Mouse (Mus musculus) limb, embryonic 12.5 days (tissue): Measurements from ENCODE around the gene Tcp10c. TPM values are rescaled to one million over a fixed set of nuclear protein-coding genes. Genes with fewer than 3 reads are reported as not detected.
A peak's percentile ranks its signal among the peaks of the same experiment; 100 is the strongest.
"Not testable (repeated sequence)": the region's sequence is repeated elsewhere in the genome, so short reads cannot be mapped to it uniquely, and the experiment has no call there.

ENCODE experiments used
- ATAC-seq: fragments of 200-750 bp; cut with Nextera tagmentation; 2 replicates; pipeline ENCODE4 v1.8.0; 2017; ENCODE audit warnings: low read depth, moderate TSS enrichment; ENCODE audit not compliant: insufficient number of reproducible peaks, insufficient read depth, low FRiP score, low TSS enrichment
- H3K27ac ChIP-seq: fragments of 300-500 bp; sonication (generic); 2 replicates; pipeline ENCODE4 v1.5.1; 2016; ENCODE audit warnings: mild to moderate bottlenecking, moderate library complexity
- H3K27me3 ChIP-seq: fragments of 300-500 bp; sonication (generic); 2 replicates; pipeline ENCODE4 v1.6.1; 2016; ENCODE audit warnings: mild to moderate bottlenecking, moderate library complexity
- H3K36me3 ChIP-seq: fragments of 300-500 bp; sonication (generic); 2 replicates; pipeline ENCODE4 v1.6.1; 2016; ENCODE audit warnings: mild to moderate bottlenecking, moderate library complexity
- H3K4me1 ChIP-seq: fragments of 300-500 bp; sonication (generic); replicated peaks from 2 replicates; pipeline ENCODE4 v1.6.1; 2016
- H3K4me2 ChIP-seq: fragments of 300-500 bp; sonication (generic); 2 replicates; pipeline ENCODE4 v1.6.1; 2016; ENCODE audit warnings: mild to moderate bottlenecking, moderate library complexity
- H3K4me3 ChIP-seq: fragments of 300-500 bp; sonication (generic); replicated peaks from 2 replicates; pipeline ENCODE4 v1.5.1; 2016; ENCODE audit warnings: mild to moderate bottlenecking
- H3K9ac ChIP-seq: fragments of 300-500 bp; sonication (generic); replicated peaks from 2 replicates; pipeline ENCODE4 v1.6.1; 2016; ENCODE audit warnings: mild to moderate bottlenecking, moderate library complexity
- H3K9me3 ChIP-seq: fragments of 300-500 bp; sonication (generic); 2 replicates; pipeline ENCODE4 v1.6.1; 2016; ENCODE audit warnings: mild to moderate bottlenecking, moderate library complexity
- WGBS: fragments of 180-500 bp; shearing (Covaris S2); methylation state at CpG from one replicate; pipeline ENCODE4 v1.1.7; 2016; 5-methylcytosine and 5-hydroxymethylcytosine counted together
- polyA plus RNA-seq: library from polyadenylated mRNA; unstranded; fragments of >200 nt; fragmentation: Nextera tagmentation; extraction: Ambion mirVana; gene quantifications from 2 replicates; pipeline ENCODE4 v1.2.1, GENCODE M21; 2016

Tcp10c gene
- polyA plus RNA-seq = not detected in 2 replicates

DNA sequence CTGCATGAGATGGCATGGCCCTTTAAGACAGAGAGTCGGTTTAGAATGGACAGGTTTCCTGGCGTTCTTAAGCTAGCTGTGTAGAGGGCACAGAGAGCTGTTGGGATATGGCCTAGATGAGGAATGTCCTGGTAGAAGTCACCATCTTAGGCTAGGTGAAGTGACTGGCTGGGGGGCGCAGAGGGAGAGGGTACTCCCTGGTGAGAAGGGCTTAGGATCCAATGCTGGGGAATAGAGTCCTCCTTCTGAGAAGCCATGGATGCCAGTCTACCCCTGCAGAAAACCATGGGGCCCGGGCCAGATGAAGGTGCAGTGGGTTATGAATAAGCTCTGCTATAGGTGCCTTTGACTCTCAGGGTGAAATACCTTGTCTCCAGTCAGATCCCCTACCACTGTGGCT is at the start of gene Tcp10c:
Gene Tcp10c, plus strand, starts transcription at position 52 of the 400 bp plus-strand sequence.
- not testable (repeated sequence) for ATAC-seq, H3K36me3 ChIP-seq, H3K27ac ChIP-seq, H3K4me3 ChIP-seq, H3K4me2 ChIP-seq, H3K9ac ChIP-seq, H3K27me3 ChIP-seq, H3K4me1 ChIP-seq
- 86% methylated on average over 4 of the region's 4 CpGs for WGBS
- H3K9me3 ChIP-seq = peaks cover 34% of the 10 kb centered on the region

DNA sequence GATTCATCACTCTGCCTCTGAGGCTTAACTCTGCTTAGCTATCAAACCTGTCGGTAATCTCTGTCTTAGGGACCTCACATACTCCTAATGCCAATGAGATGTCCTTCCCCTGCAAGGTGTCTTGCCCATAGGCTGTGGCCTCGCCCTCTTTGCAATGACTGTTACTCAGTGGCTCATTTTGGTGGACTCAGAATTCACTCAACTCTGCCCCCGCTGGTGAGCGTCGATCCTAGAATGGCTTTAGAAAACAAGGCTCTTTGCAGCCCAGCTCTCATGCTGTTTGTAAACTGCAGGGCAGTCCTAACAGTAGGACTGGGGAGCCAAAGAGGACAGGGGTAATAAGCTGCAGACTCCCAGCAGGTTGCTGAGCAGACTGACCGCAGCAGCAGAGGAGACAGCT is 46.5 kb upstream of the Tcp10c start:
- H3K4me1 ChIP-seq, H3K4me2 ChIP-seq: not testable (repeated sequence)
- WGBS = 87% methylated on average over 5 of the region's 6 CpGs

DNA sequence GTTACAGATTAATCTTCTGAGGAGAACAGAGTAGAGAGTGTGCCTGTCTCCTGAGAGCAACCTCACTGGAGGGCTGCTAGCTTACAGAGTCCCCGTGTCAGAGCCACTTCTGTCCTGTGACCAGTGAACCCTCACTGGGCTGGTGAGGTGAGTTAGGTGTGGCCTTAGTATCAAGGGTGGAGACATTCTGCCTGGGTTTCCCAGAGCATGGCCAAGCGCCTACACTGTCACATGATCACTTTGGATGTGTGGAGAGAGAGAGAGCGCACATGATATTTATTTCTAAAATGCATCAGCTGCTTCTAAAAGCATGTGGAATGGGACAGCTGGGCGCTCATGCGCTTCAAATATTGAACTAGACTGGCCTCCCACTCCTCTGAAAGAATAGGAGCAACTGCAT is 46.0 kb upstream of the Tcp10c start:
- not testable (repeated sequence) for H3K27me3 ChIP-seq, H3K4me3 ChIP-seq, H3K9ac ChIP-seq, H3K4me1 ChIP-seq, H3K36me3 ChIP-seq, H3K27ac ChIP-seq, H3K4me2 ChIP-seq, ATAC-seq
- H3K9me3 ChIP-seq = peaks cover 43% of the 10 kb centered on the region
- WGBS = 84% methylated on average over 5 of the region's 5 CpGs

More for the DNA sequence above, 46.5 kb upstream of the Tcp10c start:
- not testable (repeated sequence) for H3K4me3 ChIP-seq, H3K36me3 ChIP-seq, ATAC-seq, H3K27ac ChIP-seq, H3K27me3 ChIP-seq, H3K9ac ChIP-seq
- H3K9me3 ChIP-seq = peaks cover 40% of the 10 kb centered on the region

DNA sequence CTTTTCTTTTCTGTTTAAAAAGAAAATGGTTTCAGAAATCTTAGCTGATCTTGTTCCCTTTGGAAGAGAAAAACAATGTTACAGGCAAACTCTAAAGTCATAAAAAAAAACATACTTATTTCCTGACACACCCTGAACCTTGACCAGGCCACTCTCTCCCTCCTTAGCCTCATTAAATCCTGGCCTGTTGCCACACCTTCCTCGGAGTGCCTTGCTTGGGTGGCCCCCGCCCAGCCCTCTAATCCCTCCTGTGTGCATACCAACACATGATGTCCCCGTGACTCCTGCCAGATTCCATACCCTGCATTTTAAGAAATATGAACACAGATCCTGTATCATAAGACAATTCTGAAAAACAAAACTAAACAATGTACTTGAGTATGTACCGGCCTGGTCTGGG is 45.6 kb upstream of the Tcp10c start:
- not testable (repeated sequence) for H3K27ac ChIP-seq, H3K36me3 ChIP-seq, H3K4me2 ChIP-seq, H3K4me1 ChIP-seq, H3K27me3 ChIP-seq, ATAC-seq, H3K9ac ChIP-seq, H3K4me3 ChIP-seq
- peaks cover 47% of the 10 kb centered on the region for H3K9me3 ChIP-seq
- WGBS = 90% methylated on average over 4 of the region's 4 CpGs

DNA sequence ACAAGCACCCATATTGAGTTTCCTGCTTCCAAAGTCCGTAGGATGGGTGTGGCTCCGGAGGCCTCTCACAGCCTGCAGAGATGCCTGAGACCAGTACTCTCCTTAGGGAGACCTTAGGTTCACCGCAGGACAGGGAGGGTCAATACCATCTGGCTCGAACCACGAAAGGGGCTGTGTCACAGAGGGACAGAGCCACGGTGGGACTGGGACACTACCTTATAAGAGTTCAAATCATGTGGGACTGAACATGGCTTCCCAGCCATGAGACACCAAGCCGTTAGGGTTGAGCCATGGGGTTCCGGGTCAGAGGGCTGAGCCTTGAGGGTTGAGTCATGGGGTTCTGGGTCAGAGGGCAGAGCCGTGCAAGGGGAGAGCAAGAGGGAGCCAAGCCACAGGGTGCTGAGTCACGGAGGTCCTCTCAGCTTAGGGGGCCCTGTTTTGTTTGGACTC is 45.2 kb upstream of the Tcp10c start:
- H3K27ac ChIP-seq, H3K27me3 ChIP-seq, H3K9ac ChIP-seq, H3K4me1 ChIP-seq, ATAC-seq, H3K36me3 ChIP-seq, H3K4me3 ChIP-seq, H3K4me2 ChIP-seq: not testable (repeated sequence)
- H3K9me3 ChIP-seq = peaks cover 50% of the 10 kb centered on the region
- 90% methylated on average over 10 of the region's 10 CpGs for WGBS

DNA sequence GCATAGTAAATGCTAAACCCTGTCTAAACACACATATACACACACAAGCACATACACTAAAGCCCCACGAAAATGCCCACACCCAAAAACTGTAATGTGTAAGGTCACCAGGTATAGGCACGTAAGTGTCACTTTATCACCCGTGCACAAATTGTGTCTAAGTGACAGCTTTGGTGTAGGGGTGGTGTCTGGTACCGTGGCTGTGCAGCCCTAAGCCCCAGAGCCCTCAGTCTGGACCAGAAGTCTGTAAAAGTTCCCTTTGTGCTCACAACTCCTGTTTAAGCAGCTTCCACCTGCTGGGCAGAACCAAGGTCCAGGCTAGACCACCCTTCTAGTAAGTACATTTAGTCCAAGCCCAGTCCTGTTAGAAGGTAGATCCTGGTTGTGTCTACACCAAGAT is 24.4 kb upstream of the Tcp10c start:
- H3K4me3 ChIP-seq, ATAC-seq, H3K27ac ChIP-seq, H3K36me3 ChIP-seq, H3K4me1 ChIP-seq, H3K27me3 ChIP-seq, H3K4me2 ChIP-seq, H3K9ac ChIP-seq: not testable (repeated sequence)
- H3K9me3 ChIP-seq = peaks cover 70% of the 10 kb centered on the region
- WGBS = 80% methylated on average over 4 of the region's 4 CpGs

DNA sequence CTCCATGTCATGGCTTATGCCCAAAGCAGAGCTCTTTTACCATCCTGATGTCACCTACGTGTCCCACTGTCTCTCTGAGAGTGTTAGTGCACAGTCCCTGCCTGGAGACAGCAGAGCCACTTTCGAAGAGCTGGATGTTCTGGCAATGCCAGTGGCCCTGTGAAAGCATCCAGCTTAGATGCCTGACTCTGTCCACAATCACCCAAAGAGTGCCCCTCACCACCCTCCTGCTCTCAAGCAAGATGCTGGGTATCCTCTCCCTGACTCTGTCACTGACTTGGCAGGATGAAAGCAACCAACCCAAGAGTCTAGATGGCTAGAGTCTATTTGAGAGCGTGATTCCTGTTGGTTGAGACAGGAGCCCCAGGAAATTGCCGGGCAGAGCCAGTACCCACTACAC is 23.2 kb upstream of the Tcp10c start:
- not testable (repeated sequence) for H3K9ac ChIP-seq, H3K4me3 ChIP-seq, H3K36me3 ChIP-seq, H3K27ac ChIP-seq, H3K4me1 ChIP-seq, ATAC-seq, H3K27me3 ChIP-seq, H3K4me2 ChIP-seq
- H3K9me3 ChIP-seq = peaks cover 63% of the 10 kb centered on the region
- WGBS = 85% methylated on average over 4 of the region's 4 CpGs

DNA sequence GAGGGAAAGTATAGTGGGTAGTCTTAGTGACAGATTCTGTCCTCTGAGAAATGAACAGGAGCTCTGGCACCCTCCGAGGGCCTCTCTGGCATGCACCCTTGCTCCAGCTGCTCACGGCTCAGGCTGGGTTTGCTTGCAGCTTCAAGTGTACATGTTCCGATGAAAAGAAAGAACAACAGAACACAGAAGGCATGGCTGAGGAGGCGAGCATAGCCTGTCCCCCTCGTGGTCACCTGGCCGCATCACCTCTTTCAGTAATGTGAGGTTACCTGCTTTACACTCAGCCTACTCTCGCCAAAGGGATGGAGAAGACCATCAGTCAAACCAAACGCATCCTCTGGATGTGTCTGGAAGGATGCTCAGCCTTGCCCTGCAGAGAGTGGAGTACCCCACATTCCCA is 21.9 kb upstream of the Tcp10c start:
- peaks cover 68% of the 10 kb centered on the region for H3K9me3 ChIP-seq
- H3K4me3 ChIP-seq, H3K27ac ChIP-seq, H3K36me3 ChIP-seq, H3K4me1 ChIP-seq, H3K4me2 ChIP-seq, H3K9ac ChIP-seq, H3K27me3 ChIP-seq, ATAC-seq: not testable (repeated sequence)
- 88% methylated on average over 8 of the region's 8 CpGs for WGBS

DNA sequence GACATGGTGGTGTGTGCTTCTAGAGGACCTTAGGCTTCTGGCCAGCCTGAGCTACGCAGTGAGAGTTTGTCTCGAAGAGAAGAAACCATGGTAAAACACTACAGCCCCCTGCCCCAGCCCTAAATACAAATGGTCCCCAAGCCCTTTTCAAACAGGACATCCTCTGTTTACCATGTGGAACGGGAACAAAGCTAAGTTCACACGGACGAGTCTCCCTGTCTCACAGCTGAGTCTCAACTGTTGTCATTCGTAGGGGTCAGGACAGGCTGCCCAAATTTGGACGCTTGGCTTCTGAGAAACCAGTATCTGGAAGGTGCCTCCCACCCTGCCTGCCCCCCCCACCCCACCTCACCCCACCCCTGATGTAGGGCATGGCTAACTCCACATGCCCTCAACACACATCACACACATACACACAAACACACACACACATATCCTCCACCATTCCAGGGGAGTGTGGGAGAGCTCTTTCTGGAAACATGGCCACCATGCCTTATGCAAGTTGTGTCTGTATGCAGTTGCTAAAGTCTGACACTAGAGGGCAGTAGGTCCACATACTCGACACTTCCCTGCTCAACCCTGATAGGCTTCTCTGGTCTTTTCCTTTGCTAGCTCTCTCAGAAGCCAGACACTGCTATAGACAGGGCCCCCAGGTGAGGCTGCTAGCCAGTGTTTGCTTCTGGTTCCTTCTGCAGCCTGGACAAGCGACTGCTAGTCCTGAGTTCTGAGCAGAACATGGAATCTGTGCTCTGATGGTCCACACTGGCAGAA is 17.2 kb upstream of the Tcp10c start:
- peak; percentile 67; the same call in 1 of the 2 replicates for ATAC-seq

DNA sequence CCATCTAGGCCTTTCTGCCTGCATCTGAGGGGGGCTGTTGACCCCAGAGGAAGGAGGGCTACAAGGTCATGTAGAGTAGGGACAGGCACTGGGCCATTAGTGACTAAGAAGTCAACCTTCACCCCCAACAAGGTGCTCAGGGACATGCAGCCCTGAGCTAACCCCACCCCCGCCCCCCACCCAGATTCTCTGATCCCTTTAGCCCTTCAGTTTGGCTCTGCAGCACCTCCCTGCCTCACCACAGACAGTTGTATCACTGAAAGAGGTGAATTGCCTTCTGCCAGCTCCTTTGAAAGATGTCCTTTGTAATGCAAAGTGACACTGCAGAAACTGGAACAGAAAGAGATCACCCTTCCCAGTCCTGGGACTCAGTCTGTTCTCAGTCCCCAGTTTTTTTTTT is 16.4 kb upstream of the Tcp10c start:
- peaks cover 37% of the 10 kb centered on the region for H3K9me3 ChIP-seq
- not testable (repeated sequence) for H3K9ac ChIP-seq, ATAC-seq, H3K4me3 ChIP-seq, H3K36me3 ChIP-seq, H3K27ac ChIP-seq, H3K27me3 ChIP-seq, H3K4me2 ChIP-seq, H3K4me1 ChIP-seq
- WGBS = 72% methylated on average over 1 of the region's 1 CpGs

More for the DNA sequence above, 17.2 kb upstream of the Tcp10c start:
- not testable (repeated sequence) for H3K4me2 ChIP-seq, H3K27me3 ChIP-seq, H3K4me3 ChIP-seq, H3K9ac ChIP-seq, H3K36me3 ChIP-seq, H3K27ac ChIP-seq, H3K4me1 ChIP-seq
- peaks cover 39% of the 10 kb centered on the region for H3K9me3 ChIP-seq
- 62% methylated on average over 9 of the region's 9 CpGs for WGBS

DNA sequence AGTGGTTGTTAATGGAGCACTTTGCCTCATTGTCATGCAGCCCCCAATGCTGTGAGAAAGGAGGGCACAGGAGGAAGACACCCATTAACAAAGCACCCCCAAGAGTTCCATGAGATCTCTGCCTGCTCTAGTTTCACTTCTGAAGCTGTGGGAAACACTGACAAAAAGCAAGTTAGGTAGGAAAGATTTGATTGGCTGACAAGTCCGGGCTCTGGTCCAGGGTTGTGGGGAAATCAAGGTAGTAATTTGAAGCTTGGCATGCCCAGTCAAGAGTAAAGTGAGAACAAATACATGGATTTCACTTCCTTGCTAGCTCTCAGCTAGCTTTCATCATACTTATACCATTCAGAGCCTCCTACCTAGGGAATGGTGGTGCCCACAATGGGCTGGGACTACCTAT is 14.3 kb upstream of the Tcp10c start:
- not testable (repeated sequence) for H3K4me3 ChIP-seq, H3K9ac ChIP-seq, ATAC-seq, H3K27ac ChIP-seq, H3K36me3 ChIP-seq, H3K4me2 ChIP-seq, H3K27me3 ChIP-seq, H3K4me1 ChIP-seq
- peaks cover 25% of the 10 kb centered on the region for H3K9me3 ChIP-seq
- WGBS = 81% methylated on average over 1 of the region's 1 CpGs

DNA sequence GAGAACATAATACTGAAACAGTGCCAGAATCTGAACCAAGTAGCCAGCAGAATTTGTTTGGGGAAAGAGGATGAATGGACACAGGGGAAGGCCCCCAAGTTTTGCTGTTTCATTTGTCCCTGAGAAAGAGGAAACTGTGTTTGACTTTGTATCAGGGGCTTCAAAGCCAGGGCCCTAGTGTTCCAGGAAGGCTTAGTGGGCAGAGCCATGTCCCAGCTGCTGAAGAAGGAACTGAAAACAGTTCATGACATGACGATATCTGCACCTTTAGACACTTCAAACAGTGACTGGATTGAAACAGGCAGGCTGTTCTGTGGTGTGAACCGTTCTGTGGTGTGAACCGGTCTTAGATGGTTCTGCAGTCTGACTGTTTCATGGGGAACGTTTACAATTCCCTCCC is 8.4 kb upstream of the Tcp10c start:
- ATAC-seq = not testable (repeated sequence)
- no CpG with 5 or more reads among the region's 4 CpGs for WGBS

More for the DNA sequence above, 8.4 kb upstream of the Tcp10c start:
- not testable (repeated sequence) for H3K36me3 ChIP-seq, H3K4me1 ChIP-seq, H3K9ac ChIP-seq, H3K27ac ChIP-seq, H3K4me2 ChIP-seq, H3K4me3 ChIP-seq, H3K27me3 ChIP-seq
- H3K9me3 ChIP-seq = peaks cover 21% of the 10 kb centered on the region
